Mouse (Mus musculus) liver, postnatal 0 days (tissue): Measurements from ENCODE around the gene Hs3st5. TPM values are rescaled to one million over a fixed set of nuclear protein-coding genes. Genes with fewer than 3 reads are reported as not detected.

Source experiments
- ATAC-seq: fragments of 200-750 bp; cut with Nextera tagmentation; 2 replicates; pipeline ENCODE4 v1.8.0; 2017; ENCODE audit warnings: mild to moderate bottlenecking, moderate library complexity
- DNase-seq: peaks from one replicate; pipeline ENCODE4 v3.0.0-alpha.2; 2016
- H3K27ac ChIP-seq: fragments of 300-500 bp; sonication (generic); 2 replicates; pipeline ENCODE4 v1.5.1; 2014; ENCODE audit warnings: antibody characterized with exemption, moderate library complexity, mild to moderate bottlenecking, low read depth
- H3K27me3 ChIP-seq: fragments of 300-500 bp; sonication (generic); 2 replicates; pipeline ENCODE4 v1.6.1; 2014; ENCODE audit warnings: low read length, control low read depth, mixed read lengths; ENCODE audit not compliant: insufficient read depth
- H3K36me3 ChIP-seq: fragments of 300-500 bp; sonication (generic); replicated peaks from 2 replicates; pipeline ENCODE4 v1.6.1; 2014; ENCODE audit warnings: mild to moderate bottlenecking, control low read depth, low read length, moderate library complexity, mixed read lengths; ENCODE audit not compliant: insufficient read depth
- H3K4me1 ChIP-seq: fragments of 300-500 bp; sonication (generic); 2 replicates; pipeline ENCODE4 v1.6.1; 2014; ENCODE audit warnings: antibody characterized with exemption, mild to moderate bottlenecking, control low read depth; ENCODE audit not compliant: insufficient read depth
- H3K4me2 ChIP-seq: fragments of 300-500 bp; sonication (generic); 2 replicates; pipeline ENCODE4 v1.6.1; 2014; ENCODE audit warnings: low read depth, mild to moderate bottlenecking, low read length, moderate library complexity, mixed read lengths
- H3K4me3 ChIP-seq: fragments of 300-500 bp; sonication (generic); 2 replicates; pipeline ENCODE4 v1.5.1; 2014; ENCODE audit warnings: low read depth, low read length
- H3K9ac ChIP-seq: fragments of 300-500 bp; sonication (generic); replicated peaks from 2 replicates; pipeline ENCODE4 v1.6.1; 2014; ENCODE audit warnings: mild to moderate bottlenecking, moderate library complexity
- H3K9me3 ChIP-seq: fragments of 300-500 bp; sonication (generic); 2 replicates; pipeline ENCODE4 v1.6.1; 2016; ENCODE audit warnings: mild to moderate bottlenecking, control low read depth, low read length, mixed read lengths
- CTCF ChIP-seq: sonication (generic); IDR thresholded peaks from 2 replicates; pipeline ENCODE4 v1.5.1; 2016; ENCODE audit warnings: antibody characterized with exemption, low read depth
- EP300 ChIP-seq: IDR thresholded peaks from 2 replicates; pipeline ENCODE4 v1.6.1; 2016; ENCODE audit warnings: antibody characterized with exemption, low read depth, mild to moderate bottlenecking
- WGBS: fragments of 180-500 bp; shearing (Covaris S2); extraction: QIAGEN DNeasy Blood & Tissue Kit; methylation state at CpG from one replicate; pipeline ENCODE4 v1.1.7; 2014; ENCODE audit not compliant: insufficient replicate concordance; 5-methylcytosine and 5-hydroxymethylcytosine counted together
- polyA plus RNA-seq: library from polyadenylated mRNA; unstranded; fragments of >200 nt; fragmentation: Nextera tagmentation; extraction: Ambion mirVana; gene quantifications from 2 replicates; pipeline ENCODE4 v1.2.1, GENCODE M21; 2015

The Hs3st5 gene
- polyA plus RNA-seq, 1 experiment from 2014 or later, result not detected

- Histone ChIP-seq H3K4me1 (no peaks in the 10 kb centered on the region), H3K9me3 (no peaks in the 10 kb centered on the region), H3K27ac (no peak overlapping the region), H3K9ac (no peak overlapping the region), H3K36me3 (no peaks in the 10 kb centered on the region), H3K27me3 (no peaks in the 10 kb centered on the region), H3K4me2 (no peak overlapping the region), H3K4me3 (no peak overlapping the region)
- no peak for DNase-seq
- TF ChIP-seq CTCF, result no peak
- no peak for TF ChIP-seq EP300
- WGBS, result 73% methylated on average over 6 of the region's 6 CpGs
- ATAC-seq, result no peak
Measured at GRCm38 (mm10) chr10:36774898-36775297, 268.3 kb downstream of the Hs3st5 start.

GRCm38 (mm10) chr10:36781641-36782040, 275.0 kb downstream of the Hs3st5 start:
- H3K9me3 ChIP-seq, result no peaks in the 10 kb centered on the region
- DNase-seq (no peak), ATAC-seq (no peak)
- no peak overlapping the region for H3K4me2 ChIP-seq
- no peak for TF ChIP-seq CTCF
- TF ChIP-seq EP300, result no peak
- H3K4me1 ChIP-seq, result no peaks in the 10 kb centered on the region
- H3K27me3 ChIP-seq, result no peaks in the 10 kb centered on the region
- H3K27ac ChIP-seq, result no peak overlapping the region
- WGBS, result 24% methylated on average over 1 of the region's 1 CpGs
- no peak overlapping the region for H3K9ac ChIP-seq
- H3K4me3 ChIP-seq, result no peak overlapping the region
- no peaks in the 10 kb centered on the region for H3K36me3 ChIP-seq

GRCm38 (mm10) chr10:36786970-36787369, 280.4 kb downstream of the Hs3st5 start:
- TF ChIP-seq EP300 (no peak), CTCF (no peak)
- ATAC-seq, result no peak
- 77% methylated on average over 7 of the region's 7 CpGs for WGBS
- DNase-seq, result no peak
- H3K36me3 ChIP-seq, result no peaks in the 10 kb centered on the region
- H3K4me3 ChIP-seq, result no peak overlapping the region
- H3K4me2 ChIP-seq, result no peak overlapping the region
- no peaks in the 10 kb centered on the region for H3K4me1 ChIP-seq
- H3K9me3 ChIP-seq, result no peaks in the 10 kb centered on the region
- no peak overlapping the region for H3K27ac ChIP-seq
- H3K27me3 ChIP-seq, result no peaks in the 10 kb centered on the region
- H3K9ac ChIP-seq, result no peak overlapping the region

- Histone ChIP-seq H3K36me3 (no peaks in the 10 kb centered on the region), H3K9ac (no peak overlapping the region), H3K9me3 (no peaks in the 10 kb centered on the region), H3K4me2 (no peak overlapping the region), H3K27me3 (no peaks in the 10 kb centered on the region), H3K4me1 (no peaks in the 10 kb centered on the region), H3K4me3 (no peak overlapping the region), H3K27ac (no peak overlapping the region)
- DNase-seq (no peak), ATAC-seq (no peak)
- TF ChIP-seq CTCF (peak; percentile 39; the same call in 1 of the 2 replicates), EP300 (no peak)
- 37% methylated on average over 2 of the region's 2 CpGs for WGBS
Measured at GRCm38 (mm10) chr10:36791771-36792170, 285.2 kb downstream of the Hs3st5 start.

GRCm38 (mm10) chr10:36795311-36795710, 288.7 kb downstream of the Hs3st5 start:
- no peaks in the 10 kb centered on the region for H3K36me3 ChIP-seq
- TF ChIP-seq CTCF (no peak), EP300 (no peak)
- H3K9ac ChIP-seq, result no peak overlapping the region
- no peaks in the 10 kb centered on the region for H3K9me3 ChIP-seq
- no peak overlapping the region for H3K4me3 ChIP-seq
- H3K4me1 ChIP-seq, result no peaks in the 10 kb centered on the region
- H3K4me2 ChIP-seq, result no peak overlapping the region
- DNase-seq (no peak), ATAC-seq (no peak)
- H3K27ac ChIP-seq, result no peak overlapping the region
- no peaks in the 10 kb centered on the region for H3K27me3 ChIP-seq

- H3K27me3 ChIP-seq, result no peaks in the 10 kb centered on the region
- DNase-seq (no peak), ATAC-seq (no peak)
- no peak overlapping the region for H3K9ac ChIP-seq
- no peak overlapping the region for H3K4me3 ChIP-seq
- H3K36me3 ChIP-seq, result no peaks in the 10 kb centered on the region
- no peak overlapping the region for H3K27ac ChIP-seq
- H3K9me3 ChIP-seq, result no peaks in the 10 kb centered on the region
- no peaks in the 10 kb centered on the region for H3K4me1 ChIP-seq
- H3K4me2 ChIP-seq, result no peak overlapping the region
- TF ChIP-seq CTCF, result no peak
- TF ChIP-seq EP300, result no peak
- WGBS, result 41% methylated on average over 2 of the region's 2 CpGs
Measured at GRCm38 (mm10) chr10:36800925-36801482, 294.4 kb downstream of the Hs3st5 start.

- H3K4me2 ChIP-seq, result no peak overlapping the region
- no peak overlapping the region for H3K27ac ChIP-seq
- TF ChIP-seq EP300, result no peak
- TF ChIP-seq CTCF, result no peak
- no peaks in the 10 kb centered on the region for H3K27me3 ChIP-seq
- no peak overlapping the region for H3K9ac ChIP-seq
- ATAC-seq, result no peak
- no peak for DNase-seq
- no peak overlapping the region for H3K4me3 ChIP-seq
- no peaks in the 10 kb centered on the region for H3K9me3 ChIP-seq
- no peaks in the 10 kb centered on the region for H3K4me1 ChIP-seq
- no peaks in the 10 kb centered on the region for H3K36me3 ChIP-seq
- 43% methylated on average over 2 of the region's 2 CpGs for WGBS
Measured at GRCm38 (mm10) chr10:36803705-36804104, 297.1 kb downstream of the Hs3st5 start.
